Mouse (Mus musculus): Measurements from ENCODE around the gene Pkd1l1. TPM values are rescaled to one million over a fixed set of nuclear protein-coding genes. Genes with fewer than 3 reads are reported as not detected.

Pkd1l1 gene
- polyA plus RNA-seq, 1 experiment from 2014 or later = not detected

DNA sequence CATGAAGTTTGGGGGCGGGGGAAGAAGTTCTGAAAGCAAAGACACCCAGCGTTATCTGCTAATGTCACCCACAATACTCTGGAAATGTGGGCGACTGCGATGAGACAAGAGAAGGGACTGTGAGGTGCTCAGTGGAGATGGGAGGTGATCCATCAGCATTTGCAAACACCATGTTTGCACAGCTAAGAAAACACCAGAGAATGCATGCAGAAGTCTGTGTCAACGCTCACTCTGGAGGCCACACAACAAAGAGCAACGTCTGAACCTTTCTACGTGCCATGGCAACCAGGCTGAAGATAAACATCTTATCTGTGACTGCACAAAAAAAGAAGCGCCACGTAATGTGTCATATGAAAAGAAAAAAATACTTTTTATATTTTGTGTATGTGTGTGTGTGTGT lies 2.6 kb downstream of the Pkd1l1 start:
- 87% methylated on average over 9 of the region's 9 CpGs for WGBS

GRCm38 (mm10) chr11:8968094-8968493 lies 5.0 kb downstream of the Pkd1l1 start:
- no peaks in the 10 kb centered on the region for H3K27me3 ChIP-seq (ENCODE audit: poor library complexity, severe bottlenecking)
- DNase-seq (ENCODE audit: extremely low spot score, low spot score) = no peak
- H3K4me3 ChIP-seq = no peak overlapping the region
- no peaks in the 10 kb centered on the region for H3K4me1 ChIP-seq
- no peak overlapping the region for H3K27ac ChIP-seq
- 96% methylated on average over 7 of the region's 7 CpGs for WGBS
- H3K9me3 ChIP-seq = no peaks in the 10 kb centered on the region
- H3K36me3 ChIP-seq (replicated peaks) = no peaks in the 10 kb centered on the region

More for the DNA sequence above, 2.6 kb downstream of the Pkd1l1 start:
- H3K4me1 ChIP-seq = peaks cover 6% of the 10 kb centered on the region; the same call in 1 of the 2 replicates
- H3K27ac ChIP-seq = no peak overlapping the region
- H3K4me3 ChIP-seq = no peak overlapping the region
- no peaks in the 10 kb centered on the region for H3K27me3 ChIP-seq (ENCODE audit: poor library complexity, severe bottlenecking)
- H3K9me3 ChIP-seq = no peaks in the 10 kb centered on the region
- DNase-seq (ENCODE audit: extremely low spot score, low spot score) = no peak
- H3K36me3 ChIP-seq (replicated peaks) = no peaks in the 10 kb centered on the region

- Histone ChIP-seq H3K27me3 (ENCODE audit: poor library complexity, severe bottlenecking) (no peaks in the 10 kb centered on the region), H3K4me1 (0 out of 2 replicates have a peak, but pooled peaks cover 5% of the 10 kb centered on the region), H3K4me3 (no peak overlapping the region), H3K36me3 (replicated peaks) (no peaks in the 10 kb centered on the region), H3K27ac (no peak overlapping the region), H3K9me3 (no peaks in the 10 kb centered on the region)
- no peak for DNase-seq (ENCODE audit: extremely low spot score, low spot score)
- WGBS = 48% methylated on average over 10 of the region's 10 CpGs
These were observed 14.5 kb downstream of the Pkd1l1 start for GRCm38 (mm10) chr11:8958572-8958971.

DNA sequence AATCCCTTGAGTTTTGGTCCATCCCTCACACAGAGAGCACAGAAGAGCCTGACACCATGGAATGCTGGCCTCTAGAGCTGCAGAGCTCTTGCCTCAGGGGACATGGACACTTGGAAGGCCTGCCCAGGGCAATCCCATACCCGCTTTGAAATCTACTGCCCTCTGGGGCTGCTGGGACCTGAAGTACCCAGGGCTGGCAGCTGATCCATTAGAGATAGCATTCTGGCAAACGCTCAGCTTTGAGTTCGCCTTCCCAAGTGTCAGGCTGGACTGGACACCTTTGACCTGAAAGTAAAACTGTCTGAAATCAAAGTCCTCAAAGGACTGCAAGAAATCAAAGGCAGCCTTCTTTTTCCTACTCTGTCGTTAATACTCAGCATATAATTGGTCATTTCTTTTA lies 15.0 kb downstream of the Pkd1l1 start:
- 68% methylated on average over 4 of the region's 4 CpGs for WGBS
- no peaks in the 10 kb centered on the region for H3K9me3 ChIP-seq
- no peak overlapping the region for H3K4me3 ChIP-seq
- H3K4me1 ChIP-seq = 0 out of 2 replicates have a peak, but pooled peaks cover 5% of the 10 kb centered on the region
- DNase-seq (ENCODE audit: extremely low spot score, low spot score) = no peak
- H3K27ac ChIP-seq = no peak overlapping the region
- H3K36me3 ChIP-seq (replicated peaks) = no peaks in the 10 kb centered on the region
- H3K27me3 ChIP-seq (ENCODE audit: poor library complexity, severe bottlenecking) = no peaks in the 10 kb centered on the region

GRCm38 (mm10) chr11:8957023-8957422 lies 16.0 kb downstream of the Pkd1l1 start:
- Histone ChIP-seq H3K4me1 (0 out of 2 replicates have a peak, but pooled peaks cover 5% of the 10 kb centered on the region), H3K4me3 (no peak overlapping the region), H3K36me3 (replicated peaks) (no peaks in the 10 kb centered on the region), H3K9me3 (no peaks in the 10 kb centered on the region), H3K27me3 (ENCODE audit: poor library complexity, severe bottlenecking) (no peaks in the 10 kb centered on the region), H3K27ac (no peak overlapping the region)
- 63% methylated on average over 6 of the region's 6 CpGs for WGBS
- DNase-seq (ENCODE audit: extremely low spot score, low spot score) = no peak

GRCm38 (mm10) chr11:8955678-8956077 lies 17.4 kb downstream of the Pkd1l1 start:
- no peaks in the 10 kb centered on the region for H3K9me3 ChIP-seq
- H3K36me3 ChIP-seq (replicated peaks) = no peaks in the 10 kb centered on the region
- H3K4me3 ChIP-seq = no peak overlapping the region
- H3K27me3 ChIP-seq (ENCODE audit: poor library complexity, severe bottlenecking) = no peaks in the 10 kb centered on the region
- no peak overlapping the region for H3K27ac ChIP-seq
- no peak for DNase-seq (ENCODE audit: extremely low spot score, low spot score)
- WGBS = 10% methylated on average over 1 of the region's 1 CpGs
- 0 out of 2 replicates have a peak, but pooled peaks cover 5% of the 10 kb centered on the region for H3K4me1 ChIP-seq

GRCm38 (mm10) chr11:8949765-8950430 lies 23.2 kb downstream of the Pkd1l1 start:
- H3K27ac ChIP-seq = no peak overlapping the region
- no peak overlapping the region for H3K4me3 ChIP-seq
- H3K36me3 ChIP-seq (replicated peaks) = no peaks in the 10 kb centered on the region
- no peaks in the 10 kb centered on the region for H3K4me1 ChIP-seq
- H3K9me3 ChIP-seq = no peaks in the 10 kb centered on the region
- no peak for DNase-seq (ENCODE audit: extremely low spot score, low spot score)
- WGBS = 88% methylated on average over 6 of the region's 6 CpGs
- no peaks in the 10 kb centered on the region for H3K27me3 ChIP-seq (ENCODE audit: poor library complexity, severe bottlenecking)

DNA sequence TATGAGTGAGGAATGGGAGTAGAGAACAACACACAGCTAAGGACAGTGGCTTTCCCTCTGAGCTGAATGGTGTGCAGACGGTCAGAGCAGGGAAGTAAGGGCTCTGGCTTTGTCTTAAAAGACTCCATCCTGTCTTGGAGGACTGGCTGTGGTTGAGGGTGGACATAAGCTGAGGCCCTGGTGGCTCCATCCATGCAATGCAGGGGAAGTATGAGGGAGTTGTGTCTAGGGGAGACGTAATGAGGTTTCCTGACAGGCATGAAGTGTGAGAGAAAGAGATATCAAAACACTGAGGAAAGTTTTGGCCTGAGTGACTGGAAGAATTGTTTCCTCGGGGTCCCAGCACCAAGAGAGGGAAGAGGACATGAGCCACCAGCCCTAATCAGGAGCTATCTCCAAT lies 24.2 kb downstream of the Pkd1l1 start:
- WGBS = 74% methylated on average over 3 of the region's 3 CpGs
- no peak overlapping the region for H3K27ac ChIP-seq

DNA sequence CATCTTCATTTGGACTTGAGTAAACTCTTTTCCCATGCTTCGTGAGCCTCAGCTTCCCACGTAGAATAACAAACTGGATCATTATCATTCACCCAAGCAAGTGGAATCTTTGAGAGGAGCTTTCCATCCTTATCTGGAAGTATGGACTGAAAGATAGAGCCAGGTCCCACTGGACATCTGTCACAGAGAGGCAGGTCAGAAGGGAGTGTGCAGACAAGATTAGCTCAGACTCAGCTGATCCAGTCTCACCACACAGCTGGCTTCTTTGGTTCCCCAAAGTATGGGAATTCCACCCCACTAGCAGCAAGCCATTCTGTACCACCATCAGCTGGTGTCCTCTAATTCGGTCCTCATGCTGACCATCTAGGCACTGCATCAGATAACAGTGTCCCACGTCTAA lies 29.0 kb downstream of the Pkd1l1 start:
- Histone ChIP-seq H3K4me1 (no peaks in the 10 kb centered on the region), H3K27ac (no peak overlapping the region), H3K9me3 (no peaks in the 10 kb centered on the region), H3K27me3 (ENCODE audit: poor library complexity, severe bottlenecking) (no peaks in the 10 kb centered on the region), H3K4me3 (no peak overlapping the region), H3K36me3 (replicated peaks) (no peaks in the 10 kb centered on the region)
- WGBS = 85% methylated on average over 4 of the region's 4 CpGs
- DNase-seq (ENCODE audit: extremely low spot score, low spot score) = no peak

More for the DNA sequence above, 24.2 kb downstream of the Pkd1l1 start:
- H3K4me1 ChIP-seq = no peaks in the 10 kb centered on the region
- H3K9me3 ChIP-seq = no peaks in the 10 kb centered on the region
- DNase-seq (ENCODE audit: extremely low spot score, low spot score) = no peak
- no peak overlapping the region for H3K4me3 ChIP-seq
- H3K27me3 ChIP-seq (ENCODE audit: poor library complexity, severe bottlenecking) = no peaks in the 10 kb centered on the region
- H3K36me3 ChIP-seq (replicated peaks) = no peaks in the 10 kb centered on the region

DNA sequence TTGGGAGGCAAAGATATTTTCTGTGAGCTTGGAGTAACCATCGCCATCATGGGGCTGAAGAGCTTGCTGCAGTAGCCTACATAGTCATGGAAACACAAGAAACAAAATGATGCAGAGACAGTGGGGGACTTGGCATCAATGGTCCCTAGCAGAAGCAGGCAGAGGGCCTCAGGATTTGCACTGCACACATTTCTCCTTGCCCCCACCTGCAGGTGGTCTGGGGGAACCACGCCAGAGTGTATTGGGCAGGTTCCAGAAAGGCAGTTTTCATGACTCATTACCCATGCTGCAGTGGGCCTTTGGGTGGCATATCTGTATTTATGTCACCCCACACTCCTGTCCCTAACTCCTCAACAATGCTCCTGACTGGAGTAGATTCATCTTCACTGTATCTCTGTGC lies 30.6 kb downstream of the Pkd1l1 start:
- no peak for DNase-seq (ENCODE audit: extremely low spot score, low spot score)
- Histone ChIP-seq H3K27ac (no peak overlapping the region), H3K4me3 (no peak overlapping the region), H3K36me3 (replicated peaks) (no peaks in the 10 kb centered on the region), H3K4me1 (no peaks in the 10 kb centered on the region), H3K27me3 (ENCODE audit: poor library complexity, severe bottlenecking) (no peaks in the 10 kb centered on the region), H3K9me3 (no peaks in the 10 kb centered on the region)
- WGBS = 86% methylated on average over 2 of the region's 2 CpGs

DNA sequence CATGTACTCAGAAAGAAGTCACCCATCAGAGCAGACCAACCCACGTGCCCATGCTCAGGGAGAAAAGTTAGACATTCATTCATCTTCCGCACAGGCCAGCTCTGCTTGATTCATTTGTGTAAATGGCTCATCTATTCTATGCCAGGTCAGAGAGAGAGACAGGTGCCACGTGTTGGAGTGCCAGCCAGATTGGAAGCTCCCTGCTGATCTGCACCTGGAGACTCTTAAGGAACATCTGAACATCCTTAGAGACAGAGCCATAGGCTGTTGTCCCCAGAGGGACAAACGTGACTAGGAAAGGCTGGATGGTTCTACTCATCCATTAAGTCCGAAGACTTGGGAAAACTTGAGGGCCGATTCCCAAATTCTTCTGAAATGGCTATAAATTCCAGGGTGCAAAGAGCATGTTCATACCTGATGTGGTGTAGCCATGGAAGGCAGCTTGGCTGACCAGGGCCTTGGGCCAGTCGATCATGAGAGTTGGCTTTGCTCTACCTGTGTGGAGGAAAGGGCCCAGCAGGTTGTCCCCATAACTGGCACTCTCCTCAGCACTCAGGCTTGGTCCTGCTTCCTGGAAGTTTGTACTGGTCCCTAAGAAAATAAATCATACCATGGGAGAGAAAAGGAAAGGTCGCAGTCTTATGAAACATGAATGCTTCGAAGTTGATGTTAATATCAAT lies 36.5 kb downstream of the Pkd1l1 start:
- Histone ChIP-seq H3K27ac (no peak overlapping the region), H3K4me3 (no peak overlapping the region), H3K9me3 (no peaks in the 10 kb centered on the region), H3K4me1 (no peaks in the 10 kb centered on the region), H3K27me3 (ENCODE audit: poor library complexity, severe bottlenecking) (no peaks in the 10 kb centered on the region), H3K36me3 (replicated peaks) (no peaks in the 10 kb centered on the region)
- 85% methylated on average over 9 of the region's 9 CpGs for WGBS
- DNase-seq (ENCODE audit: extremely low spot score, low spot score) = no peak

DNA sequence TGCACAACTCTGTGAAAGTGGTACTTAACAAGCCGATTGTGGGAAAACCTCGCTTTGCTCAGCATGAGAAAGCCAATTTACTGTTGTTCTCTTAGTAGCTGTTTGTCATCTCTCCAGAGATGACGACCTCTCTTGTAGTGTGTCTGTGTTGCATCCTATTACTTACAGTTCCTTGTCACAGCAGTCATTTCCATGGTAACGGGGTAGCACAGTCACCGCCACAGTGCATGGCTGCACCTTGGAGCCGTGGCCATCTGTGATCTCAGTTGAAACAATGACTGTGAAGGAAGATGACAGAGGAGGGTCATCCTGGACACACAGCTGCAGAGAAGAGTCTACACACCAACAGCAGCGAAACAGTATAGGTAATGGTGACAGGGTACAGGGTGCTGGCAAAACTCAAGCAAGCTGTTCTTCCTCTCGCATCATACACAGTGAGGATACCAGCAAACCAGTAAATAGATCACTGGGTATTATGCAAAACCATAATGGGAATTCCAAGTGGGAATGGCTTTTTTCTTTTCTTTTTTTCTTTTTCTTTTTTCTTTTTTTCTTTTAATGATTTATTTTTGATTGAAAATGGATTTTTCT lies 56.9 kb downstream of the Pkd1l1 start:
- Histone ChIP-seq H3K9me3 (no peaks in the 10 kb centered on the region), H3K36me3 (replicated peaks) (no peaks in the 10 kb centered on the region), H3K27me3 (ENCODE audit: poor library complexity, severe bottlenecking) (no peaks in the 10 kb centered on the region), H3K27ac (no peak overlapping the region), H3K4me3 (no peak overlapping the region), H3K4me1 (peaks cover 3% of the 10 kb centered on the region; the same call in 1 of the 2 replicates)
- no peak for DNase-seq (ENCODE audit: extremely low spot score, low spot score)
- 79% methylated on average over 8 of the region's 8 CpGs for WGBS

DNA sequence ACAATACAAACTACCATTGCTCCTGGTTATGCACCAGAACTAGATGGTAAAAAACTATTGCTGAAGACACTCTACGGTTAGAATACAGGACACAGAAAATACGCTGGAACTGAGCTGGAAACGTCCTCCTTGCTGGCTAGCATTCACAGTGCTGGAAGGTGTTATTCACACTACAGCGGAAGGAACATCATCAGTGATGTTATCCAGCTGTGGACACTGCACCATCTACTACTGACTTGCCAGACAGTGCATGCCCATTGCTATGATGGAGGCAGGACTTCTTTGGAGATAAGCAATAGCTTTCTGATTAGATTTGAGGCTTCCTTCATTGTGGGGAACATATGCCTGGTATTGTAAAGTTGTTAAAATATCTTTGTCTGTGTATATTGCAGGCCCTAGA lies 90.3 kb downstream of the Pkd1l1 start:
- no peaks in the 10 kb centered on the region for H3K36me3 ChIP-seq (replicated peaks)
- H3K4me1 ChIP-seq = no peaks in the 10 kb centered on the region
- no peaks in the 10 kb centered on the region for H3K27me3 ChIP-seq (ENCODE audit: poor library complexity, severe bottlenecking)
- H3K9me3 ChIP-seq = no peaks in the 10 kb centered on the region
- H3K4me3 ChIP-seq = no peak overlapping the region
- no peak overlapping the region for H3K27ac ChIP-seq
- no peak for DNase-seq (ENCODE audit: extremely low spot score, low spot score)
- WGBS = 88% methylated on average over 4 of the region's 4 CpGs
